Mouse (Mus musculus) left cerebral cortex, postnatal 10 days (tissue): ENCODE data around the gene Vezt. TPM values are rescaled to one million over a fixed set of nuclear protein-coding genes. Genes with fewer than 3 reads are reported as not detected.
A peak's percentile ranks its signal among the peaks of the same experiment; 100 is the strongest.

Experiments used
- DNase-seq, 2 experiments: peaks; one replicate each; pipeline ENCODE4 v3.0.0; 2021 to 2022; ENCODE audit warnings: low spot score in 2 of 2, mixed read lengths in 1 of 2; ENCODE audit errors: extremely low spot score in 1 of 2
- intact Hi-C: fragments of 180-260 bp; cut with DNase I; formaldehyde crosslinking; loops from one replicate; pipeline ENCODE4 v1.15.1; 2025
- total RNA-seq, 2 experiments: library from RNA; stranded (reverse); gene quantifications; 2 replicates each; pipeline ENCODE4 v1.2.3; 2021

Vezt gene
- total RNA-seq, 2 experiments from 2014 or later, result 107 to 110 TPM

DNA sequence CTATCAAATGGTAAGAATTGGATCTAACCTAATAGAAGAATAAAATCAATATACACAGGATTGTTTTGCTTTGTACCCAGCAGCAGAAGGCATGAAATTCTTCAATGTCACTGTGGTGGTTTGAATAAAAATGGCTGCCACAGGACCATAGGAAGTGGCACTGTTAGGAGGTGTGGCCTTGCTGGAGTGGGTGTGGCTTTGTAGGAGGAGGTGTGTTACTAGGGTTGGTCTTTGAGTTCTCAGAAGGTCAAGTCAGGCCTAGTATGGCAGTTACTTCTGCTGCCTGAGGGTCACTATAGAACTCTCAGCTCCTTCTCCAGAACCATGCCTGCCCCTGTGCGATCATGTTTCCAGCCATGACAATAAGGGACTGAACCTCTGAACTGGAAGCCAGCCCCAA is 40.5 kb downstream of the Vezt start:
- DNase-seq, result no peak
- intact Hi-C loops, result no loop called here

DNA sequence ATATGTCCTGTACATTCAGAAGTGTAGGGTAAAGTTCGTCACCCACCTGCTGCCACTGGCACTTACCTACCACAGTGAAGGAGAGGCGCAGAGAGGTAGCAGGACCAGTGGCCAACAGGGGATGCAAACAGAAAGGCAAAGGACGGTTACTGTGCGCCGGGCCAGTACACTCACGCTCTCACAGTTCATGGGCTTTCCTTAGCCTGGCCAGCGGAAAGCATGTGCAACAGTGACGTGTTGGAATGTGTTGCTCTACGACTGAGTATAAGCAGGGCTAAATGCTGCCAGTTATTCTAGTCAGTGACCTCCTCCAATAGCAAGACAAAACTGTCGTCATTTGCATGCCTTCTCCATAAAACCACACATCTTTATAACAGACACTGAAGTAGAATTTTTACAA is 41.5 kb downstream of the Vezt start:
- DNase-seq, result no peak
- intact Hi-C loops, result no loop called here

DNA sequence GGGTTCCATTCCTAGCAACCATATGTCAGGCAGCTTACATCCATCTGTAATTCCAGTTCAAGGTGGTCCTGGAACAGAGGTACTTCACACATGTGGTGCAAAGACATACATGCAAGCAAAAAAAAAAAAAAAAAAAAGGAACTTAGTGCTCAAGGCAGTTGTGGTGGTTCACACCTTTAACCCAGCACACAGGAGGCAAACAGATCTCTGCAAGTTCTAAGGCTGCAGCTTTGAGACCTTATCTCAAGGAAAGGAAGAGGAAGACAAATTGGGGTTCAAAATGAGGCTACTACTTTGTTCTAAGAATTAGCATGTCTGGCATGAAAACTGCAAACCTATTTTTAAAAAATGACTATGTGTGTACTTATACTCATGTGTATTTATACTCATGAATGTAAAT is 50.3 kb downstream of the Vezt start:
- intact Hi-C loops, result no loop called here
- DNase-seq, result no peak

DNA sequence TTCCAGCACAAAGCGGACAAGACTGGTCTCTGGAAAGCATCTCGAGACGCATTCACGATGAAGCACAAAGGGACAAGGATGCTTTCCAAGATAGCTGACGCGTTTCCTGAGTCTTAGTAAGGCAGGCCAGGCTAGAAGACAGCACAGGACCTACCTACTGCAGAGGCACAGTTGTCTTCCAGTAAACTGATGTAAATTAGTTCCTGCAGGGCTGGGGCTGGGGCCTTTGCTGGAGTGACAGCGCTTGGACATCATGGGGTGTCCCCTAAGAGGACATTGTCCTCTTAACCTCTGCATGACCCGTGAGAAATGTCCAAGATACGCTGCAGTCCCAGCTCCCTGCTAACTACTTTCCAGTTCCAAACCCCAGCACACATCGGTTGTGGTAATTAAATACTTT is 66.3 kb downstream of the Vezt start:
- intact Hi-C loops, result no loop called here
- no peak for DNase-seq

DNA sequence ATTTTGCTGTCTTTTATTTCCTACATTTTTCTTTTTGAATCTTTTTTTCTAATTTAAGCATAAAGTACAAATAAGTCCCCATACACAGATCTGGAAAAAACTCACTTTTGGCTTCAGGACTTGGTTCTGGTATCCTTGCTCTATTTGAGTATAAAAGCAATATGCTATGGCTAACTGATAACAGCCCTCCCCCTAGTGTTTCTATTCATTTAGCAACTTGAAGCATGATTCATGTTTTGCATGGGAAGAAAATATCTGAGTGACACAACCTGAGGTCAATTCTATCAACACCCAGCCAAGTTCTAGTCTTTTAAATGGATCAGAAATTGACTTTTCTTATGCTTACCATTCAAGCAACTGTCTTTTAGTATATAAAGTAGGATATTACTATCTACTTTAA is 68.1 kb downstream of the Vezt start:
- intact Hi-C loops, result no loop called here
- no peak for DNase-seq

DNA sequence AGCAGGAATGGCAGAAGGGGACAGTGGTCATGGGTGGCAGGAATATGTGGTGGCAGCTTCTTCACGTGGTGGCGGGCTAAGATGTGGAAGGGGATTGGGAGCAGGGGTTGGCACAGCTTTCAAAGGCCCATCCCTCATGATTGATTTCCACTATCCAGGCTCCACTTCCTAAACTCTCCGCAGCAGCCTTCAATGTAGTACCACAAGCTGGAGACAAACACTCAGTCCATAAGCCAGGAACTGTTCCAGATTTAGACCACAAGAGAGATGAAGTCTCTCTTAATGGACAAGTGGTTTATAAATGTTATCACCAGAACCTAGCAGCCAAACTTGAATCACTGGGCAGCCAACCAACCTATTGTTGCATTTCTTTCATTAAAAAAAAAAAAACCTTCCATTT is 81.6 kb downstream of the Vezt start:
- intact Hi-C loops, result no loop called here
- DNase-seq, result no peak

DNA sequence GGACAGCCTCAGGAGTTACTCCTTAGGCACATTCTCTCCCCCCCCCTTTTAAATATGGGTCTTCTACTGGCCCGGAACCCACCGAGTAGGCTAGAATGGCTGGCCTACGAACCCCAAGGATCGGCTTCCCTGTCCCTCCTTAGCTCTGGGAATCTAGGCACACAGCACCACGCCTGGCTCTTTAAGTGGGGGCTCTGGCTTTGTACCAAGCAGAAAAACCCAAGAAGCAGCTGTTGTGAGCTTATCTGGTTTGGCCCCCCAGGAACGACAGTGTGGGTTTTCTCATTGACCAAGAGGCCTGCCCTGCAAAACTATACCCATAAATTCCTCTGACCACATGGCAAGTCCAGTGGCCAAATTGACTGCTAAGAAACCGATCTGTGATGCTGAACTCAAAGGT is 82.1 kb downstream of the Vezt start:
- no peak for DNase-seq
- intact Hi-C loops, result no loop called here

DNA sequence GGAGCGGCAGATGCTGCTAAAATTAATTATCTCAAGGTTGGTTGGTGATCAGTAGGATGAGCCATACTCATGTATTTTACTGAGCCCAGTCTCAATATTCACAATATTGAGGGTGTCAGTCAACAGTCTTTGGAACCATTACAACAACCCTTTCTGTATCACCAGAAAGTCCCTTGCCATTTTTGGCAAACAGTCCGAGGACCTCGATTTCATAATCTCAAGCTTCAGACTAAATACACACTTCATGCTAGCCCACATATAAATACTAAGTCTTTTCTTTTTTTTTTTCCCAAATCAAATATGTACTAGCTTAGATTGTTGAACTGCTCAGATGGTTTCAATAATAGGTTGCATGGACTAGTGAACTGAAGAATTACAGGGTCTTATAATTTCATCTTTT is 84.6 kb downstream of the Vezt start:
- intact Hi-C loops, result no loop called here
- no peak for DNase-seq

DNA sequence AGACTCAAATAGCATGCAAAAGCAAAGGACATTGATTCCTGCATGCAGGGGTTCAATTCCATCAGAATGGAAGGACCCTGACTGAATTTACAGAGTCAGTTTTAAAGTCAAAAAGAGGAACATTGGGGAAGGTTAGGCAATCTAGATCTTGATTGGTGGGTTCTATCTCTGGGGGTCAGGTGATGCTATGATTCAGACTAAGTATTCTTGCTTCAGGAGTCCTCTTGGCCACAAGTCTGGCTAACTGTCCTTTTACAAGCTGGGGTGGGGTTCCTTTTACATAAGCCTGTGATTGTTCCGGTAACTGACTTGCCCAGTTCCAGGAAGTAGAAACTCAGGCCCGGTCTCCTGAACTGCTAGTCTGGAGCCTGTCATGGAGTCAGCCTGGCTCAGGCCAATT is 85.7 kb downstream of the Vezt start:
- no peak for DNase-seq
- intact Hi-C loops, result no loop called here

DNA sequence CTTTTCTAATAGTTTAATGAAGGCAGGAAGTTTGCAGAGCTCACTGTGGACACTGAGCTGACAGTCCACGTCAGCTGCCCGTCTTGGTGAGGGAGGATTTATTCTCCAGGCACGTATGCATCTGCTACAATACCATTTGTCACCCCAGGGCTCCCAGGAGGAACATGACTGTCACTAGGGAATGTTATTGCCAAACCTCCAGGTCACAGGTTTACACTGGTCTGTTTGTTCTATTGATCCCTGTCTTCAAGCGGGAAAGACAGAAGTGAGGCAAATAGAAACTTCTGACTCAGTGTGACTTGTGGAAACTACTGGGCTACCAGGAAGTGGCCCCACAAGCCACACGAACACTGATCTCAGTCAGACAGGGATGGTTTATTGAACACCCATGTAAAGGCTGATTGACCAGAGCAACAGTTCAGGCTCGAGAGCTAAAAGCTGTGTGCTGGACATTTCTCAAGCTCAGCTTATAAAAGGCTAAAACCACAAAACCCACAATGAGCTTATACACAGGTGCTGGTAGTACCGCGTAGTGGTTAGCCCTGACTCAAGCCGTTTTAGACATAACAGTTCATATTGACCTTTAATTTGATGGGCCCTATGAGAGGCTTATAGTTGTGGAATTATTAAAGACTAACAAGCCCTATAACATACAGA is 89.6 kb downstream of the Vezt start:
- no peak for DNase-seq
- intact Hi-C loops, result no loop called here

DNA sequence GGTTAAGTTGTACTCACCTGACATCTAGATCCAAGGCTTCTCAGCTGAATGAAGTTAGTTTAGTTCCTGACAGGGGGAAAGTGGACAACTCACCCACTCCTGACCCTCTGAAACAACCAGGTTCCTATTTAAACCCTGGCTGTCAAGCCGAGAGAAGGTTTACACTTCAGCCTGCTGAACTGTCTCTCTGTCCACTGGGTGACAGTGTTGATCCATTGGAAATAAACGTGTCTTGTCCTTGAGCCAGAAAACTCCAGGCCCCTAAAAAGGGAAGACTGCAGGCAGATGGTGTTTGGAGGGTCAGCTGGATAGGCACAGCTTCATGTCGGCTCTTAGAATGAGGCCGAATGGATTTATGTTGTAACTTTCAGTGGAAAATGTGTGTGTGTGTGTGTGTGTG is 90.3 kb downstream of the Vezt start:
- intact Hi-C loops, result no loop called here
- DNase-seq, result peak; percentile 37 to 45

DNA sequence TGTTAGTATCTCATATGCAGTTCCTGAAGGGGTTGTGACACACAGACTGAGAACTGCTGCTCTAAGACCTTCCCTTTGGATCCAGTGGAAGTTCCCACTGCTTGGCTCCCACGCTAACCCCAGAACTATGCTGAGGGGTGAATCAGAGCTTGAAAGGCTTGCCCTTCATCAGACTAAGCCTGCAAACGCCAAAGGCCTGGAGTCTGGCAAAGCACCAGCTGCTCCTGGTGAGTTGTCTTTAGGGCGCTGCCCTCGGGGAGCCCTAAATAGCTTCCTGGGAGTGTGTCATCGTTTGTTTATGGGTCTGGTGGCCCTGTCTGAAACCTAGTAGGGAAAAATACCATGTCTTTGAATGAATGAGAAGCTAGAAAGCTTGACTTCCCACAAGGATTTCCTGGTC is 91.4 kb downstream of the Vezt start:
- intact Hi-C loops, result no loop called here
- DNase-seq, result peak in 1 of 2 experiments; percentile 33

DNA sequence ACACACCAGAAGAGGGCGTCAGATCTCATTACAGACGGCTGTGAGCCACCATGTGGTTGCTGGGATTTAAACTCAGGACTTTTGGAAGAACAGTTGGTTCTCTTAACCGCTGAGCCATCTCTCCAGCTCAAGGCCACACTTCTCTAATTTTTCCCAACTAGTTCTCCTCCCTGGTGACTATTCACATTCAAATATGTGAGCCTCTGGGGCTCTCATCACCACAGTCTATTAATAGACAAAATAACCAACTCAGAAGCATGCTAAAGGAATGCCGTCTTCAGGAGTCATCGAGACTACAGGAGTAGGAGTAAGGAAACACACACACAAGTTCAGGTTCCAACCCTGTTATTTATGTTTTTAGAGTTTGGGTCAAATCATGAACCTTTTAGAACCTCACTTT is 95.3 kb downstream of the Vezt start:
- no peak for DNase-seq
- intact Hi-C loops, result no loop called here

DNA sequence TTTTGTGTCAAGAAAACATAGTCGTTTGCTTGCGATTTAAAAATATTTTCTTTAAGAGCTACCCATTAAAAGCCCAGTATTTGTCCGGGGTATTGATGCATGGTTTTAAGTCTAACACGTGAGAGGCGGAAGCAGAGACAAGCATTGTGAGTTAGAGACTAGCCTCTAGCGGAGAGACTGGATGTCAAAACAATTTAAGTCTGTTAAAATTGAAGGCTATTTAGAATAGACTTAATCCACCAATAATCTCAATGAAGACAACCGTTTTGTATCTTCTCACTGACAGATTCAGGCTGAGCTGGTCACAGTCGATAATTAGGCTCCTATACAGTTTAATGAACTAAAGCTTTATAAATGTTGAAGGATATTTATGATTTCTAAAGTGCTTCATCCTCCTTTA is 95.9 kb downstream of the Vezt start:
- intact Hi-C loops, result no loop called here
- DNase-seq, result no peak

DNA sequence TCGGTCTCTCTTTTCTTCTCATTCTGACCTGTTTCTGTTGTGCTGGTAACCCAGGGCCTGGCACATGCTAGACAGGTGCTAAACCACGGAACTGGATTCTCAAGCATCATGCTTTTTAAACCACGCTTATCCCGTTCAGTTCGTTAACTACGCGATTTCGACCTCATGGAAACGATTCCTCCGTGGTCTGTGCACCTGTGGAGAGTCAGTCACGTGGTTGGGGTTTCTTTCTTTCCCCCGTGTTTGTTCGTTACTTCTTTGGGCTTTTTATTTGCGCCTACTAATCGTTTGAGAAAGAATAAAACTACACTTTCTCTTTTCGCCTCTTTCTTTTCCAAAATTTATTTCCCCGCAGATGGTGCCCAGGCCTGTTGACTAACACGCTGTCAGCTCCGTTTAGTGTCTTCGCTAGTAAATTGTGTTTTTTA is 96.8 kb downstream of the Vezt start:
- intact Hi-C loops, result no loop called here
- DNase-seq, result no peak

DNA sequence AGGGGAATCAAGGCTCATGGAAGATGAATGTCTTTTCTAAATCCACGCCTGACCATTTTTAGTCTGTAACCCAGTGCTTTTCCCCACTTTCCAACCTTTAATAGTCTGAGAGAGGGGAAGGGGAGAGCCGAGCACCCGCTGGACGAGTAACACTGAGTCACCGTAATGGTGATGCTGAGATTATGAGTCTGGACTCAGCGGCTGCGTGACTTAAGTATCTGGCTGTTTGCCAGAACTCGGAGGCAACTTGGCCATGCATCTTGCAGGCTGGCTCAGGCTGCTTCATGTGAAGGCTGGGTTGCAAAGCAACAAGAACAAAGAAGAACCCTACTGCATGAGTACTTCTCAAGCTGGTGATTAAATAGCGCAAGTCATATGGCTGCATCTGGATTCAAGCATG is 101.6 kb downstream of the Vezt start:
- intact Hi-C loops, result no loop called here
- peak in 1 of 2 experiments; percentile 29 for DNase-seq

DNA sequence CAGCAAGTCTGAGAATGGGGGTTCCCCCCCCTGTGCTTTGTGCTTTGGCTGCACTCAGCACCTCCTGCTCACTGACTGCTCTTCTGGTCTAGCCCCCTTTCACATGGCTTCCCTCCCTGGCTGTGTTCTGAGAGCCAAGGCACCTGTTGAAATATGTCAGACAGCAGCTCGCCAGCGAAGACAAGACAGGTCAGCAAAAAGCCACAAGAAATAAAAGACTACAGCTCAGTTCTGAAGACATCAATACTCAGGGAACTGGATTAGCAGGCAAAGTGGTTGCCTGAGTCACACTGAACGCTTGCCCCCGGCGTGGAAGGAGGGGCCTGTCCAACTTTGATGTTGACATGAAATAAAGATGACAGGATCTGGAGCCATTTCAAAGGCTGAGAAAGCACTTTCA is 102.8 kb downstream of the Vezt start:
- no peak for DNase-seq
- intact Hi-C loops, result no loop called here

DNA sequence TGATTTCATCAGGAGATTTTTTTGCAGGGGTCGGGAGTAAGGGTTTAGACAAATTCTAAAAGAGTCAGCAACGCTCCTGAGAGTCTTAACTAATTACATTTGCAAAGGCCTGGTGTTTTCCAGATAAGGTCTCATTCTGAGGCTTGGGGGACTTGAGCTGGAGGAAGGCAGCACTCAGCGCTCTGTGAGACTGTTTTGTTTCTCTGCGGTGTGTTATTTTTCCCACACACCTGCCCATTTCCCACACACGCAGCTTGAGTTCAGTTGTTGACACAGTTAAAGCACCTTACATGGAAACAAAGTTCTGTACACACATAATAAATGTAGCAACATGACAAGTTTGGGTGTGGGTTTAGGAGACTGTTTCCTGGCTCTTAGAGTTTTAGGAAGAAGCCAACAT is 103.6 kb downstream of the Vezt start:
- DNase-seq, result no peak
- intact Hi-C loops, result no loop called here

DNA sequence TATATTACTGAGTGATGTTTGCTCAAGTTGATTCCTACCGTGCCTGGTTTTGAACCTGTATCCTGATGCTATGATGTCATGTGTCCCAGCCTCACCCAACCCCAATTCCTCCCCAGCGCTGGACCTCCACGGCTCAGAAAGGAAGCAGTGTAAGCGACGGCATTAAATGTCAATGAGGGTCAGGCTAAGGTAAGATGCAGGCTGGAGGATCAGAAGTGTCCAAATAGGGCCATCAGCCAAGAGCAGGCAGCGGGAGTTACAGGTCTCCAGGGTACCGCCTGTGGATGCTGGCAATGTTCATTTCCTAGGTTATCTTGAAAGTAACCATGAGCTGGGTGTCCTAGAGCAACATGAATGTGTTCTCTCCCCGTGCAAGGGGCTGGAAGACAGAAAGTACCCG is 104.2 kb downstream of the Vezt start:
- intact Hi-C loops, result no loop called here
- DNase-seq, result no peak

DNA sequence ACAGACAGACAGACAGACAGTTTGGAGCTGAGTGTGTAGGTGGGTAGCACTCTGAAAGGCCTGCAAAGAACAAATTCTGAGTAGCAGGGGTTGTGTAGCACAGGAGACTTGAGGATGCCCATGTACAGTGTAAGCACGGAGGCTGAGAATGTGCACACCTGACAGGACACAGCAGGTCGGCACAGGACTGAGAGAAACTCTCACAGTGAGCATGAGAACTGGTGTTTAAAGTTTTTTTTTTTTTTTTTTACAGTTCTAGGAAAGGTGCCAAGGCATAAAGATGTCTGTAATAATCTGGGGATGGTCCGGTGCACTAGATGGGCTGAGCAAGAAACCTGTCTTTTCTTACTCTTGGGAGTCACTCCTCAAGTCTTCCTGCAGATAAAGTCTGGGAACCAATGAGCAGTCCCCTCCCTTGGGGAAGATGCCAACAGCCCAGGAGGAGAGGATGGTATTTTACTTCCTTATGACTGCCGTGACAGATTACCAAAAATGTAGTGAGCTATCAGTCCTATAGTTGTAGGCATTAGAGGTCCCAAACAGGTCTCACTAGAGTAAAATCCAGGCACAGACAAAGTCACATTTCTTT is 105.3 kb downstream of the Vezt start:
- intact Hi-C loops, result no loop called here
- no peak for DNase-seq

DNA sequence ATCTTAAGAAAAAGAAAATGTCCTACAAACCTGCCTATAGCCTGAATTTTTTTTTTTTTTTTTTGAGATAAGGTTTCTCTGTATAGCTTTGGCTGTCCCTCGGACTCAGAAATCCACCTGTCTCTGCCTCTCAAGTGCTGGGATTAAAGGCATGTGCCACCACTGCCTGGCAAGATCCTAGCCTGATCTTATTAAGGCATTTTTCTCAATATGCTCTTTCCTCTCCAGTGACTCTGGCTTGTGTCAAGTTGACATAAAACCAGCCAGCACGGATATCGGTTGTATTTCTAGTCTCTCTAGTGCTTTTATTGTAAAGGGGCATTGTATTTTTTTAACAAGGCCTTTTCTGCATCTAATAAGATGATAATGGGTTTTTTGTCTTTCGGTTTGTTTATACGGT is 111.0 kb downstream of the Vezt start:
- no peak for DNase-seq
- intact Hi-C loops, result no loop called here
